Mouse (Mus musculus): Measurements from ENCODE around the gene Mylpf.
"Not testable (repeated sequence)": the region's sequence is repeated elsewhere in the genome, so short reads cannot be mapped to it uniquely, and the experiment has no call there.

The Mylpf gene

DNA sequence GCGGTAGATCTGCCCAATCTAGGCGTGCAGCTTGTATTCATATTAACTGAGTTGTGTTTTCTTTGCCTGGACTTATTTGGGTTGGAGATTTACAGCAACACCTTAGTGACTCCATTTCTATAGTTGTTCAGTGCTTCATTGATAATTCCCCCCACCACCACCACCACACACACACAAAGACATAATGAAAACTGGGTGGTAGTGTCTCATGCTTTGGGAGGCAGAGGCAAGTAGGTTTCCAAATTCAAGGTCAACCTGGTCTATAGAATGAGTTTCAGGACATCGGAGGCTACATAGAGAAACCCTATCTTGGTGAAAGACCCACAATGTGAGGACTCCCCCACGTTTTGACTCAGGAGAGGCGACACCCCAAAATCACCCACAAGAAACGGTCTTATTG lies 15.9 kb downstream of the Mylpf start:
- DNase-seq (ENCODE audit: low read depth in 1 of 2, low spot score in 2 of 2), result no peak

DNA sequence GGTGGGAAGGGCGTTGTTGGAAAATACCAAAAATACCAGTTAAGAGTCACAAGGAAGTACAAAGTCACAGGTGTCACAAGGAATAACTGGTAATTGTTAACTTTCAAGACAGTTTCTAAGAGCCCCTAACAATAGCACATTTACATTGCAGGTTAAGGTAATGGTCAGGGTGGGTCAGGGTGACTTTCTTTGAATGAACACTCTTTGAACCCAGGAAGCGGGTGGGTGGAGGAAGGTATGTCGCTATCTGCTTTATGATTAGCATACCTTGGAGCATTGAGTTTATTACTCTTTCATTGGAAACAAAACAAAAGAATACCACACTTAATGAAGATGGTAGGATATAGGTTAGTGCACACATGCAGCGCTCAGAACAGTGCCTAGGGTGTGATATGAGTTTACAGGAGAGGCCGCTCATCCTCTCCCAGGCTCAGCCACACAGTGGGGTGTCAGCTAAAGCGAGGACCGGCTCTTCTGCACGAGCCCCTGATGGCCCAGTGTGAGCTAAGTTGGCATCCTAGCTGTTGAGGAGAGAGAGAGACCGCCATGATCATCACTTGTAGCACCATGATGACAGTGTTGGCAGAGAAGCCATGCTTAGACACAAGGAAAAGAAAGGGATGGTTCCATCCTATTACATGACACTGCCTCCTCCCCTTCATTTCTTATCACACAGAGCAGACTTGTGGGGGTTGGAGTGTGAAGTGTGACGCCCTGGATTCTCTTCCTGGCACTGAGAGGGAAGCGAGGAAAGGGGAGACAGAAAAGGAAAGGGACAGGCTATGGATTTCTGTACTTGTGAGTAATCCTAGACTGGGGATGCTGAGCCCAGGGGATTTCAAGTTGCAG lies 16.7 kb downstream of the Mylpf start:
- no peak for DNase-seq (ENCODE audit: low read depth in 1 of 2, low spot score in 2 of 2)

DNA sequence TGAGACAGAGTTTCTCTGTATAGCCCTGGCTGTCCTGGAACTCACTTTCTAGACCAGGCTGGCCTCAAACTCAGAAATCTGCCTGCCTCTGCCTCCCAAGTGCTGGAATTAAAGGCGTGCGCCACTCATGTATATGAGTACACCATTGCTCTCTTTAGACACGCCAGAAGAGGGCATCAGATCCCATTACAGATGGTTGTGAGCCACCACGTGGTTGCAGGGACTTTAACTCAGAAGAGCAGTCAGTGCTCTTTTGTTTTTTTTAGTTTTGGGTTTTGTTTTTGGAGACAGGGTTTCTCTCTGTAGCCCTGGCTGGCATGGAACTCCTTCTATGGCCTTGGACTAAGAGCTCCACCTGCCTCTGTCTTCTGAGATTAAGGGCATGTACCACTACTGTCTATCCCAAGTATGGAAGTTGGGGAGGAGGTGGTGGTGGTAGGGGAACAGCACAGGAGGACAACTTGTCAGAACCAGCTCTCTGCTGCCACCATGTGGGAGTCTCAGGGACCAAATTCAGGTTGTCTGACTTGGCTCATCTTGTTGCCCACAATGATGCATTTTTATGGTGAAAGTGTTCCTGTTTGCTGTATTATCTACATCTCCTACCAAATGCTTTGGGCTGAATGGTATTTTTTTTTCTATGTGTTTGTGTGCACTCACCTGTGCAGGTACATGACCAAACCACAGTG lies 20.1 kb downstream of the Mylpf start:
- peak in 1 of 2 experiments; percentile 62 for DNase-seq (ENCODE audit: low read depth in 1 of 2, low spot score in 2 of 2)

DNA sequence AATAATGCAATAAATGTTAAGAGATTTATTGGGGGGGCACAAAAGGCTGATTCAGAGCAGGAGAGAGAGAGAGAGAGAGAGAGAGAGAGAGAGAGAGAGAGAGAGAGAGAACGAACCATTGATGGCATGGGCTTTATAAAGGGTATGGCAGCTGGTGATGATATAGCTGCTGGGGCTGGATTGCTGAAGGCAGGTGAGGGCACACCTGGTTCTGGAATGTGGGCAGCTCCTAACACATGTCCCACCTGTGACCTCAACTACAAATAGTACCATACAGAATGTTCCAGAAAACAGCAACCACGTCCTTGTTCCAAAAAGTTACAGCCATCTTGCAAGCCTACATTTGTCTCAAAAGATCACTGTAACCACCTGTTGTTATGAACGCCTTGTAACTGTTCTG lies 22.7 kb downstream of the Mylpf start:
- DNase-seq (ENCODE audit: low read depth in 1 of 2, low spot score in 2 of 2), result no peak

DNA sequence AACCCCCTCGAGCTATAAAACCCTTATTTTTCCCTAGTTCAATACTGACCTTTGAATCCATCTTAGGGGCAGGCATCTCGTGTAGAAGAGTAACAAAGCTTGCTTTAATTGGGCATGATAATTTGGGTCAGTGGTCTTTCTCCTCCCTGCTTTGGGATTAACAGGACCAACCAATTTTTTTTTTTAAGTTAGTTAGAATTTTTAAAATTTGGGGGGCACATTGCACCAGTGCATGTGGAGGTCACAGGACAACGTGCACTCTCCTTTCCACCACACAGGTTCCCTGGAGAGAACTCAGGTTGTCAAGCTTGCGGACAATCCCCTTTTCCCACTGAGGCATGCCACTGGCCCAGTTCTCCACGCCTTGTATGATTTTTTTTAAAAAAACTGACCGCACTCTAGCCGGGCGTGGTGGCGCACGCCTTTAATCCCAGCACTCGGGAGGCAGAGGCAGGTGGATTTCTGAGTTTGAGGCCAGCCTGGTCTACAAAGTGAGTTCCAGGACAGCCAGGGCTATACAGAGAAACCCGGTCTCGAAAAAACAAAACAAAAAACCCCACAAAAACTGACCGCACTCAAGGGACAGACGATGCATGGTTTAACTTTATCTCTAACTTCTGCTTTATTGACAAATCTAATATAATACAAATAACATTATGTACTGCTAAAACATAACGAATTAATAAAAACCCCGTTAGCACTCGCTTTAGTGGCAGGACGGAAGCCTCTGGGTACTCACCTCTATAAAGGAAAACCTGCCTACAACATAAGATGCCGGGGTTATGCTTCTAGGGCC lies 23.3 kb downstream of the Mylpf start:
- no peak for DNase-seq (ENCODE audit: low read depth in 1 of 2, low spot score in 2 of 2)

DNA sequence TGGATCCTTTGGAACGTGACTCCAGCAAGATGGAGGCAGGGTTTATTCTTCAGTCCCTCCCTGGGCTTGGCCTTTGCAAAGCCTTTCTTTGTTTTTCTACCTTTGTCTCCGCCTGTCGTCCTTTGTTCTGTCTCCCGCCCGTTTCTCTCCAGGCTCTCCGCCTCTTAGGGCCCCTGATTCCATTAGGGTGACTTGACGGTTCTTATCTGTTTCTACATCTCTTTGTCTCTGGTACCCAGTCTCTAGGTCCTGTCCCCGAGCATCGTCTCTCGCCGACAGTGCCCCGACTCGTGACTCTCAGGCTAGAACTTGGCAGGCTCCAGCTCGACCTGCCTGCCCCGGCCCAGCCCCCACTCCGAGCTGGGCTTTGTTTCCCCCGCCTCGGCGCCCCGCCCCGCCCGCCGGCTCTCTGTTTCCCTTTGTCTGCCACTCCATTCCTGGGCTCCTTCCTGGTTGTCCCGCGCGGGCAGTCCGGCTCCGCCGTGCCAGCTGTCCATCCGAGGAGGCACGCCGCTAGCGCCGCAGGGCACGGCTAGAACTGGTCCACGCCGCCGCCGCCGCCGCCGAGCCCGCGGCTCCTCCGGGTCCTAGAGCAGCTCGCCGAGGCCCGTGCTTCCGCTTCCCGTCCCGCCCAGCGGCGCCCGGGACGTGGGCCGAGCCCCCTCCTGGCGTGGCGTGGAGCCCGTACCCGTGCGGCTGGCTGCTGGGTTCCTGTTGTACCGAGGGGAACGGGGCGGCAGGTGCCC lies 24.1 kb downstream of the Mylpf start, which contains the start of the genes Zfp553 and Sept1:
Gene Zfp553, plus strand, starts transcription at position 440 of the 746 bp plus-strand sequence.
Gene Sept1, minus strand, starts transcription at position 509 of the 746 bp plus-strand sequence.
- peak; percentile 33 to 62 for DNase-seq (ENCODE audit: low read depth in 1 of 2, low spot score in 2 of 2)

DNA sequence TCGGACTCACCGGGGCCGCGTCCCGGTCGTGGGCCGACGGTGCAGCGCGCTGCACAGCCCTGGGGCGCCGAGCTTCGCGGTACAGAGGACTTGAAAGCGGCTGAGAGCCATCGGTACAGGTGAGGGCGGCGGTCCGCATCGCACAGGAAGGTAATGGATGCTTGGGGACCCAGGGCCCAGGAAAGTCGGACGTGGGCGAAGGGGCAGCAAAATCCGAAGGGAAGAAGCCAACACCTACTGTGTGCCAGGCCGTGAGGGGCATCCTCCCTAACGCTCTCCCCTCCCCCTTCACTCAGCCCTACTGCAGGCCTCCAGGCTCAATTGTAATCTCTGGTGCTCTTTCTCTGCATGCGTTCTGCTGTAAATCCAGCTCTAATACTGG lies 24.7 kb downstream of the Mylpf start:
- no peak for DNase-seq (ENCODE audit: low read depth in 1 of 2, low spot score in 2 of 2)

DNA sequence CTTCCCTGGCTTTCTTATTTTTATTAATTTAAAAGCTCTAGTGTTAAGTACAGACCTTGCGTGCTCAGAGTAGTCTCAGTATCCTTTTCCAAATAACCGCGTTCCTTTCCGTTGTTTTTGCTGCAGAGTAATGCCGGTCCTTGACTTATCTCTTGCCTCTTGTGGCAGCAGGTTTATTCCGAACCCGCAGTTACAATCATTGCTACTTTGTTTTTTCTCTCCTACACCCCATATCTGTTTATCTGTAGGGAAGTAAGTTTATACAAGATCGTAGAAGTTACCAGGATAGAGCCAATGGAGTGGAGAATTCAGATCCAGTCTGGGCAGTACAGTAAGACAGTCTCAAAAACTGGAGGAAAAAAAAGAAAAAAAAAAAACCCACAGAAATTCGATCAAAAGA lies 25.1 kb downstream of the Mylpf start:
- DNase-seq (ENCODE audit: low read depth in 1 of 2, low spot score in 2 of 2), result no peak

DNA sequence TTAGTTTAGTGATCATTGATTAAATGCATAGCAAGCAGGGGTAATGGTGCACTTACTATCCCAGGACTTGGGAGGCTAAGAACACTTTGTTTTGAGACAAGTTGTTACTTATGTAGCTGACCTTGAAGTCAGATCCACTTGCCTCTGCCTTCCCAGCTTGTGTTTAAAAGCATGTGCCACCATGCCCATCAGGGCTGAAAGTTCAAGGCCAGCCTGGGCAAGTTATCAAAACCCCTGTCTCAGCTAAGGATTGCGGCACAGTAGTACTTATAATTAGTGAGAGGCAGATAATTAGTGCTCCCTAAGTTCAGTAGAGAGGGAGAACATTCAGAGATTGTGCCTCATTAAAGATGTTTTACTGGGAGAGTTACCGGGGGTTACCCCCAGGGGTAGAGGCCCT lies 26.1 kb downstream of the Mylpf start:
- DNase-seq (ENCODE audit: low read depth in 1 of 2, low spot score in 2 of 2), result no peak

DNA sequence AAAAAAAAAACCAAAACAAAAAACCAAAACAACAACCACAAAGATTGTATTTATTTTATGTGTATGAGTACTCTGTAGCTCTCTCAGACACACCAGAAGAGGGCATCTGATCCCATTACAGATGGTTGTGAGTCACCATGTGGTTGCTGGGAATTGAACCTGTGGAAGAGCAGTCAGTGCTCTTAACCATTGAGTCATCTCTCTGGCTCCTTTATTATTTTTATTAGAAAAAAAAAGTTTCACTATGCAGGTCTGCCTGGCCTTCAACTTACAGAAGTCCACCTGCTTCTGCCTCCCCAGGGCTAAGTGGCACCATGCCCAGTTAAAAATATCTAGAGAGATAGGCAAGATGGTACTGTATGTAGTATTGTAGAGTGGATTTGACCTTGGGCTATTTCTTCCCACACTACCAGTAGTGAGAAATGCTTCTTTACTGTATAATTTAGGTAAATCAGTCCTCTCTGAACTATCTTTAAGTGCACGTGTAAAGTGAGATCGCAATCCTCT lies 34.7 kb downstream of the Mylpf start:
- no peak for DNase-seq (ENCODE audit: low read depth in 1 of 2, low spot score in 2 of 2)

DNA sequence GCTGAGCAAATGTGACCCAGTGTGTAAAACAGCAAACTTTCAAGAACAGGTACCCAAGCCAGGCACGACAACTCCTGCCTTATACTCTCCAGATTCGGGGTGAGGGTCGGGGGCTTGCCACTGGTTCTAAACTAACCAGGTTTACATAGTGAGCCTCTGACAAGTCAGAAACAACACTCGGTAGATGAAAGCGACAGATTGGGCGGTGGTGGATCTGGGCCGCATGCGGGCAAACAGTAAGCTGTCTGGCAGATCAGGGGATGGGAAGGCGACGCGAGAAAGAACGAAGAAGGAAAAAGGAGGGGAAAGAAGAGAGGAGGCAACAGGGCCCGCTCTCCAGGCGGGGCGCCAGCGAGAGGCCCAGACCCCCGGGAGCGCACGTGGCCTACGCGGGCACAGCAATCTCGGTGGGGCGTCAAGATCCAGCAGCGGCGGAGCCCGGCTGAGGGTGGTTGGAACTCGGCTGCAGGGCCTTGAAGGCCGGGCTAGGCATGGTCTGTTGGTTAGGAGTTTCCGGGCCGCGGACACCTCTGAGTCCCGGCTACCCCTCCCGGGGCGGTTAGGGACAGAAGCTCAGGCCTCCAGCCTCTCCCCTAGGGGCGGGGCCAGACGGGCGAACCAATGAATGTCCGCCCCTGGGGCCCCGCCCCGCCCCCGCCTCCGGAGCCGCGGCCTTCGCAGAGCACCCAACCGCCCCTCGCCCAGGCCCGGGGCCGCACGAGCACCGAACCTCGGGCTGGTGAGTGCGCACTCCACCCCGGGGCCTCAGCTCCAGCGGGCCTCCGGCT lies 35.4 kb downstream of the Mylpf start, which contains the start of gene Zfp771:
Gene Zfp771, plus strand, starts transcription at position 405 of the 788 bp plus-strand sequence.
- peak; percentile 66 to 77 for DNase-seq (ENCODE audit: low read depth in 1 of 2, low spot score in 2 of 2)

DNA sequence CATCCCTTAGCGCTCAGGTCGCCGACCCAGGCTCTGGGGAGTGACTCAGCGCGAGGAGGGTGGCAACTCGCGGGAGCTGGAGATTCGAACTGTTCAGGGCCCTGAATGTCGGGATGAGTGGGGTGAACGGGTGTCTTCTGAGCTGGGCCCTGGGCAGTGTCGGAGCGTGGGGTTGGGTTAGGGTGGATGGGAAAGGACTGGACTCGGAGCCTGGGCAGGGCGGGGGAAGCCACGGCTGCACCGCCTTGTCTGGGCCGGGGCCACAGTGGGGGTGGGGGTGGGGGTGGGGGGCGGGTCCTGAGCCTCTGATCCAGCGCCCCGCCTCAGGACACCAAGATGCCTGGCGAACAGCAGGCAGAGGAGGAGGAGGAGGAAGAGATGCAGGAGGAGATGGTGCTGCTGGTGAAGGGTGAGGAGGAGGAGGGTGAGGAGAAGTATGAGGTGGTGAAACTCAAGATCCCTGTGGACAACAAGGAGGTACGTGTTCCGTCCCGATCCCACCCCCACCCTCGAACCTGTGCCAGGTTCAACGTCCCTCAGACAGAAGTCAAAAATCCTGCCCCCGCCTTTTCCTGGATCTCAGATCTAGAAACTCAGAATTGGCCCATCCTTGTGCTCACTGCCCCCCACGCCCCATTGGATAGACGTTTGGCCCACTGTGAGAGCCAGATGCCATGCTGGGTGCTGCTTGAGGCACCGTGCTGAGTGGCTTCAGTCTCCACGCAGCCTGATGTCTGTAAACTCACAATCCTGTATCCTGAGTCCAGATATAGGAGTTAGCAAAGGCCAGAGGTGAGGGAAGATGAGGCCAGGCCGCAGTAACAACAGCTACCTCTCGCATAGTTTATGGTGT lies 36.2 kb downstream of the Mylpf start:
- DNase-seq (ENCODE audit: low read depth in 1 of 2, low spot score in 2 of 2), result no peak

DNA sequence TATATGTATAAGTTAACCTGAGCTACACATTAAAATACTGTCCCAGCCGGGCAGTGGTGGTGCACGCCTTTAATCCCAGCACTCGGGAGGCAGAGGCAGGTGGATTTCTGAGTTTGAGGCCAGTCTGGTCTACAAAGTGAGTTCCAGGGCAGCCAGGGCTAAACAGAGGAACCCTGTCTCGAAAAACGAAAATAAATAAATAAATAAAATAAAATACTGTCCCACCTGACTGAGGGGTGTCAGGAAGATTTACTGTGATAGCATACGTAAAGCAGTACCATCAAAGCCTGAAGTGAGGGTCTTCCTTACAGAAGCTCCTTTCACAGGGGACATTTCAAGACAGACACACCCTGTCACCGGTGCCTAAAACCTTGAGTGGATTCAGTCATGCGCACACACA lies 41.8 kb downstream of the Mylpf start:
- not testable (repeated sequence) for DNase-seq (ENCODE audit: low read depth in 1 of 2, low spot score in 2 of 2)

DNA sequence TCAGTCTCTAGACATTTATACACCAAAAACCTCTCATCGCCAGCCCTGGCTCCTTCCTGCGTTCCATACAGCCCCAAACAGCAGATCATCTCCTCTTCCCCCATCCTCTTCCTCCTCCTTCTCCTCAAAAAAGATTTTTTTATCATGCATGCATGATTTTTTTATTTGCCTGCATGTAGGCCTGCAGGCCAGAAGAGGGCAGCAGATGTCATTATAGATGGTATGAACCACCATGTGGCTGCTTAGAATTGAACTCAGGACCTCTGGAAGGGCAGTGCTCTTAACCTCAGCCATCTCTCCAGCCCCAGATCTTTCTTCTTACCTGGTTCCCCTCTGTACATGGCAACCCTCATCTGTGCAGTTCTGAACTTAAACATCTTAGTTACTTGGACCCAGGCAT lies 43.7 kb downstream of the Mylpf start:
- DNase-seq (ENCODE audit: low read depth in 1 of 2, low spot score in 2 of 2), result no peak

DNA sequence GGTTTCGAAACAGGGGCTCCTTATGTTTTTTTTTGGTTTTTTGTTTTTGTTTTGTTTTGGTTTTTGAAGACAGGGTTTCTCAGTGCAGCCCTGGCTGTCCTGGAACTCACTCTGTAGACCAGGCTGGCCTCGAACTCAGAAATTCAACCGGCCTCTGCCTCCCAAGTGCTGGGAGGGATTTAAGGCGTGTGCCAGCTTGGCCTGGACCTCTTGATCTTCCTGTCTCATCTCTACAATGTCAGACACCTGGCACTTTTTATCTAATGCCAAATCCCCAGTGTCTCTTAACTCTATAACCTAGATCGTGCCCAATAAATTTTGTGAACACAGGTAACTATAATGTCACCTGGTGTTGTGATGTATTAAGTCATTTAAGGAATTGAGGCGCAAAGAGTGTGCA lies 44.7 kb downstream of the Mylpf start:
- no peak for DNase-seq (ENCODE audit: low read depth in 1 of 2, low spot score in 2 of 2)

DNA sequence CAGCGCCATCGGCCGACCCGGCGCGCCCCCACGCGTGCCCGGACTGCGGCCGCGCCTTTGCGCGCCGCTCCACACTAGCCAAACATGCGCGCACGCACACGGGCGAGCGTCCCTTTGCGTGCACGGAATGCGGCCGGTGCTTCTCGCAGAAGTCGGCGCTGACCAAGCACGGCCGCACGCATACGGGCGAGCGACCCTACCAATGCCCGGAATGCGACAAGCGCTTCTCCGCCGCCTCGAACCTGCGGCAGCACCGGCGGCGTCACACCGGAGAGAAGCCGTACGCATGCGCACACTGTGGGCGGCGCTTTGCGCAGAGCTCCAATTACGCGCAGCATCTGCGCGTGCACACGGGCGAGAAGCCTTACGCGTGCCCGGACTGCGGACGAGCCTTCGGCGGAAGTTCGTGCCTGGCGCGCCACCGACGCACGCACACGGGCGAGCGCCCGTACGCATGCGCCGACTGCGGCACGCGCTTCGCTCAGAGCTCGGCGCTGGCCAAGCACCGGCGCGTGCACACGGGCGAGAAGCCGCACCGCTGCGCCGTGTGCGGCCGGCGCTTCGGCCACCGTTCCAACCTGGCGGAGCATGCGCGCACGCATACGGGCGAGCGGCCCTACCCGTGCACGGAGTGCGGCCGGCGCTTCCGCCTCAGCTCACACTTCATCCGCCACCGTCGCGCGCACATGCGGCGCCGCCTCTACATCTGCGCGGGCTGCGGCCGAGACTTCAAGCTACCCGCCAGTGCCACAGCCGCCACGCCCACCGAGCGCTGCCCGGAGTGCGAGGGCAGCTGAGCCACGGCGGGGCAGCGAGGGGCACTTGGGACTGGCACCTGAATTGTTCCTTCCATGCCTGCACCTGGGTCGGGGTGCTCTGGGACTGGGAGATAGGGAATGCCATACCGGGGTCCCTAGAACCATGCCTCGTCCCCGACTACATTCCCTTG lies 45.4 kb downstream of the Mylpf start:
- peak; percentile 86 to 87 for DNase-seq (ENCODE audit: low read depth in 1 of 2, low spot score in 2 of 2)

DNA sequence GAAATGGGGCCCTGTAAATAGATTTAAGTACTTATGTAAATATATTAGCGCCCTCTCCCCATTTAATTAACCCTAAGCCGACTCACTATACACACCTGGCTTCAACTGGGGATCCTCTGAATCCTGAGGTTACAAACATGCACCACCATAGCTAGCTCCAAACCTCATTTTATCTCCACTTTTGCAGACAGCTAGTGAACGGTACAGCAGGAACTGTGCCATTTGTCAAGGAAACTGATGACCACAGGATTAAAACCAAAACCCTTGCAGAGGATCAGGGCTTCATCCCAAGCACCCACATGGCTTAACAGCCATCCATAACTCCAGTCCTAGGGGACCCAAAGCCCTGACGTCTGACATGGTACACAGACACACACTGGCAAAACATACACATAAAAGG lies 46.3 kb downstream of the Mylpf start:
- no peak for DNase-seq (ENCODE audit: low read depth in 1 of 2, low spot score in 2 of 2)

DNA sequence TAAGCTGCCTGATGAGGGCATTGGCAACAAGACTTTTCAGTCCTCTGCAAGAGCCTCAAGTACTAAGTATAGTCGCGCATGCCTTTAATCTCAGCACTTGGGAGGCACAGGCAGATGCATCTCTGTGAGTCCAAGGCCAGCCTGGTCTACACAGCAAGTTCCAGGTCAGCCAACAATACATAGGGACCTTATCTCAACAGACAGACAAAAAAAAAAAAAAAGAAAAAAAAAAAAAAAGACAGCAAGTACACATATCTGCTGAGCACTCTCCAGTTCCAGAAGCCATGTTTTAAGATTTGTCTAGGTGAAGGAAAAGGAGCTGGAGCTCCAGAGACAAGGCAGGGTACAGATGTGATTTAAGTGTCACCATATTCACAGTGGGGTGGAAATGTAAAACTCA lies 47.3 kb downstream of the Mylpf start:
- no peak for DNase-seq (ENCODE audit: low read depth in 1 of 2, low spot score in 2 of 2)
